Mouse (Mus musculus): ENCODE data around the gene Vtn. TPM values are rescaled to one million over a fixed set of nuclear protein-coding genes. Genes with fewer than 3 reads are reported as not detected.
"Not testable (repeated sequence)": the region's sequence is repeated elsewhere in the genome, so short reads cannot be mapped to it uniquely, and the experiment has no call there.

The Vtn gene
- total and polyA plus RNA-seq, 2 experiments from 2014 or later = 94.4 to 111 TPM

DNA sequence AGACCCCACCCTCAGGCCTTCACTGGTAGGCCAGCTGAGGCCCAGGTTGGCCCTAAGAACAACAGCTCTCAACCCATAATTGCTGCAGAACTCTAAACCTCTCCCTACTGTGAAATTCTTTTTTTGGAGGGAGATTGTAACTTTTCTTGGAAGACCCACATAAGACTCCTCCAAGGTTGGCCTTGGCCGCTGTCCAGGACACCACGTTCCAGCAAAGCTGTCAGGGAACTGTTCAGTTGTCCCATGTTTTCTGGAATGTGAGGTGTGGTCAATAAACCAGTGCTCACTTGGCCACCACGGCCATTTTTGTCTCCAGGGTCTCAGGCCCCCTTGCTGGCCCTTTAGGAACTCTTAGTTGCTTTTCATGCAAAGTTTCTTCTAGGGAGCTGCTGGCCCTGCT, 23.0 kb downstream of the Vtn start:
- 88% methylated on average over 3 of the region's 3 CpGs for WGBS
- H3K36me3 ChIP-seq (ENCODE audit: insufficient read depth) = peaks cover 91% of the 10 kb centered on the region
- no peaks in the 10 kb centered on the region for H3K27me3 ChIP-seq (ENCODE audit: insufficient read depth, low read length)
- H3K27ac ChIP-seq (ENCODE audit: low read depth, low read length) = no peak overlapping the region
- no peaks in the 10 kb centered on the region for H3K4me1 ChIP-seq (ENCODE audit: insufficient read depth)
- TF ChIP-seq CTCF (IDR thresholded peaks at IDR 0.05; ENCODE audit: low read depth) = no peak
- H3K4me3 ChIP-seq (ENCODE audit: low read depth, low read length) = no peak overlapping the region
- H3K9me3 ChIP-seq (ENCODE audit: low read length) = no peaks in the 10 kb centered on the region
- no peak overlapping the region for H3K9ac ChIP-seq
- ATAC-seq = no peak
- H3K4me2 ChIP-seq (ENCODE audit: low read depth) = no peak overlapping the region
- no peak for DNase-seq

DNA sequence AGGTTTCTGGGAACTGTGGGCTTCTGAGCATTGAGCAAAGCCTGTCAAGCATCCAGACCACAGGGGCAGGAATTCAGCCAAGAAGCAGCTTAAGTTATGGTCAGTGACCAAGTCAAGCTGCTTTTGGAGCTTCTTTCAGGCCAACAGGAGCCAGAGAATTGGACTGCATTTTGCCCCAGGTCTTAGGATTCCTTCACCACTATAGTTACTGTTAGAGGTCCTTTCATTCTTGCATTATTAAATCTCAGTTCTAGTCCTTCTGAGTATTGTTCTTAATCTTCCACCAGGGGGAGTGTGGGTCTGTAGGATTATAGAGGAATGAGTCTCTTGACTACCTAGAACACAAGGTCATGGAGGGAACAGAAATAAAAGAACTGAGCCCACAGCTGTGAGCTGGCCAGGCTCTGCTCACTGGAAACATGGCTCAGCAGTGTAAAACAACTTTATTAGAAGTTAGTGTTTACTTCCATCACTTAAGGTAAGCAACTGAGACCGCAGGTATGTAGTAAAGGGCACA, 23.6 kb downstream of the Vtn start:
- H3K9me3 ChIP-seq (ENCODE audit: low read length) = no peaks in the 10 kb centered on the region
- peaks cover 96% of the 10 kb centered on the region for H3K36me3 ChIP-seq (ENCODE audit: insufficient read depth)
- WGBS = 96% methylated on average over 1 of the region's 1 CpGs
- no peak overlapping the region for H3K9ac ChIP-seq
- H3K4me2 ChIP-seq (ENCODE audit: low read depth) = no peak overlapping the region
- peak; percentile 58 for TF ChIP-seq CTCF (IDR thresholded peaks at IDR 0.05; ENCODE audit: low read depth)
- H3K27ac ChIP-seq (ENCODE audit: low read depth, low read length) = no peak overlapping the region
- no peak overlapping the region for H3K4me3 ChIP-seq (ENCODE audit: low read depth, low read length)
- DNase-seq = no peak
- no peaks in the 10 kb centered on the region for H3K27me3 ChIP-seq (ENCODE audit: insufficient read depth, low read length)
- H3K4me1 ChIP-seq (ENCODE audit: insufficient read depth) = no peaks in the 10 kb centered on the region
- ATAC-seq = no peak

- no peak overlapping the region for H3K9ac ChIP-seq
- no peaks in the 10 kb centered on the region for H3K27me3 ChIP-seq (ENCODE audit: insufficient read depth, low read length)
- H3K27ac ChIP-seq (ENCODE audit: low read depth, low read length) = no peak overlapping the region
- no peak overlapping the region for H3K4me2 ChIP-seq (ENCODE audit: low read depth)
- peaks cover 95% of the 10 kb centered on the region for H3K36me3 ChIP-seq (ENCODE audit: insufficient read depth)
- ATAC-seq (no peak), DNase-seq (no peak)
- H3K9me3 ChIP-seq (ENCODE audit: low read length) = no peaks in the 10 kb centered on the region
- H3K4me1 ChIP-seq (ENCODE audit: insufficient read depth) = no peaks in the 10 kb centered on the region
- no peak for TF ChIP-seq CTCF (IDR thresholded peaks at IDR 0.05; ENCODE audit: low read depth)
- WGBS = 76% methylated on average over 9 of the region's 9 CpGs
- H3K4me3 ChIP-seq (ENCODE audit: low read depth, low read length) = no peak overlapping the region
Observed at GRCm38 (mm10) chr11:78523241-78523955, 24.5 kb downstream of the Vtn start.

DNA sequence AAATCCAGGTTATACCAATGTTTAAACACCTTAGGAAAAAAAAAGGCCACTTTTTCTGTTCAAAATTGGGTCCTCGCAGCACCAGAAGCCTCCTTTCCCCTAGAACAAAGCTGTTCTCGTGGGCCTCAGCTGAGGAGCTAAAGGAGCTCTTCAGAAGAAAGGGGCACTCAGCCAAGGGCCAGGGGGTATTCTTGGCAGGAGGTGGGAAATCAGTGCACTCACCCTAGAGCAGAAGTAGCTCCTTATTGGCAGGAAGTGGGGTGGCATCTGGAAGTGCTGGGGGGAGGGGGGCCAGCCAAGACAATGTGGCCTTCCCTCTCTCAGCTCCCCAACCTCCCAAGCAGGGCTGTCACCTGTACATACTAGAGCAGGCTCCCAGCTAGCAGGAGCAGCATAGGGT, 25.9 kb downstream of the Vtn start:
- Histone ChIP-seq H3K9me3 (ENCODE audit: low read length) (no peaks in the 10 kb centered on the region), H3K27ac (ENCODE audit: low read depth, low read length) (no peak overlapping the region), H3K4me1 (ENCODE audit: insufficient read depth) (no peaks in the 10 kb centered on the region), H3K9ac (no peak overlapping the region), H3K4me2 (ENCODE audit: low read depth) (no peak overlapping the region), H3K36me3 (ENCODE audit: insufficient read depth) (peaks cover 96% of the 10 kb centered on the region), H3K4me3 (ENCODE audit: low read depth, low read length) (no peak overlapping the region), H3K27me3 (ENCODE audit: insufficient read depth, low read length) (no peaks in the 10 kb centered on the region)
- WGBS = 23% methylated on average over 2 of the region's 2 CpGs
- ATAC-seq = no peak
- DNase-seq = no peak
- TF ChIP-seq CTCF (IDR thresholded peaks at IDR 0.05; ENCODE audit: low read depth) = no peak

- ATAC-seq (no peak), DNase-seq (no peak)
- Histone ChIP-seq H3K27me3 (ENCODE audit: insufficient read depth, low read length) (no peaks in the 10 kb centered on the region), H3K4me3 (ENCODE audit: low read depth, low read length) (no peak overlapping the region), H3K27ac (ENCODE audit: low read depth, low read length) (no peak overlapping the region), H3K4me2 (ENCODE audit: low read depth) (no peak overlapping the region), H3K9ac (no peak overlapping the region), H3K4me1 (ENCODE audit: insufficient read depth) (no peaks in the 10 kb centered on the region), H3K9me3 (ENCODE audit: low read length) (no peaks in the 10 kb centered on the region), H3K36me3 (ENCODE audit: insufficient read depth) (peaks cover 62% of the 10 kb centered on the region)
- WGBS = 85% methylated on average over 9 of the region's 9 CpGs
- TF ChIP-seq CTCF (IDR thresholded peaks at IDR 0.05; ENCODE audit: low read depth) = no peak
Observed at GRCm38 (mm10) chr11:78528714-78529113, 29.8 kb downstream of the Vtn start.

DNA sequence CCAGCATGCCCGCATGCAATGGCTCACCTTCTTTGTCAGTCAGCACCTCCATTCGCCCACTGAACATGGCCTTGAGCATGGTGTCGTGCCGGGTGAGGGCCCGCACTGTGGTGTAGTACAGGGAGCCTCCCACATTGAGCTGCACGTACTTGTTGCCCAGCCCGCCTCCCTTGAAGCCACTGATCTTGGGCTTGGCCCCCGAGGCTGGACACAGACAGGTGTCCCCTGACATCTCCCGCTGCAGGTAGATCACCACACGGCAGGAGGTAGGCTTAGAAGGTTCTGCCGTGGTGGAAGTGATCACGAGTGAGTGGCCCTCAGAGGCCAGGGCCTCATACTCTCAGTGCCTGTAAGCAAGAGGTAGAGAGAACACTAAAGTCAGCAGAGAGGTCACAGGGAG, 31.1 kb downstream of the Vtn start:
- WGBS = 93% methylated on average over 12 of the region's 12 CpGs

GRCm38 (mm10) chr11:78531046-78531445, 32.2 kb downstream of the Vtn start:
- Histone ChIP-seq H3K4me1 (ENCODE audit: insufficient read depth) (peaks cover 10% of the 10 kb centered on the region), H3K9ac (no peak overlapping the region), H3K9me3 (ENCODE audit: low read length) (no peaks in the 10 kb centered on the region), H3K4me3 (ENCODE audit: low read depth, low read length) (no peak overlapping the region), H3K36me3 (ENCODE audit: insufficient read depth) (peaks cover 40% of the 10 kb centered on the region), H3K4me2 (ENCODE audit: low read depth) (no peak overlapping the region), H3K27ac (ENCODE audit: low read depth, low read length) (no peak overlapping the region), H3K27me3 (ENCODE audit: insufficient read depth, low read length) (no peaks in the 10 kb centered on the region)
- 78% methylated on average over 6 of the region's 6 CpGs for WGBS
- TF ChIP-seq CTCF (IDR thresholded peaks at IDR 0.05; ENCODE audit: low read depth) = no peak
- DNase-seq = no peak
- ATAC-seq = no peak

More for the DNA sequence above, 31.1 kb downstream of the Vtn start:
- no peaks in the 10 kb centered on the region for H3K9me3 ChIP-seq (ENCODE audit: low read length)
- TF ChIP-seq CTCF (IDR thresholded peaks at IDR 0.05; ENCODE audit: low read depth) = no peak
- H3K9ac ChIP-seq = no peak overlapping the region
- peaks cover 9% of the 10 kb centered on the region for H3K4me1 ChIP-seq (ENCODE audit: insufficient read depth)
- ATAC-seq = no peak
- no peak overlapping the region for H3K27ac ChIP-seq (ENCODE audit: low read depth, low read length)
- H3K4me2 ChIP-seq (ENCODE audit: low read depth) = no peak overlapping the region
- H3K4me3 ChIP-seq (ENCODE audit: low read depth, low read length) = no peak overlapping the region
- no peaks in the 10 kb centered on the region for H3K27me3 ChIP-seq (ENCODE audit: insufficient read depth, low read length)
- peaks cover 50% of the 10 kb centered on the region for H3K36me3 ChIP-seq (ENCODE audit: insufficient read depth)
- no peak for DNase-seq

GRCm38 (mm10) chr11:78531515-78531914, 32.6 kb downstream of the Vtn start:
- not testable (repeated sequence) for H3K4me2 ChIP-seq (ENCODE audit: low read depth); H3K27me3 ChIP-seq (ENCODE audit: insufficient read depth, low read length); H3K27ac ChIP-seq (ENCODE audit: low read depth, low read length); H3K4me3 ChIP-seq (ENCODE audit: low read depth, low read length); ATAC-seq; H3K9me3 ChIP-seq (ENCODE audit: low read length); DNase-seq; H3K9ac ChIP-seq
- Histone ChIP-seq H3K36me3 (ENCODE audit: insufficient read depth) (peaks cover 35% of the 10 kb centered on the region), H3K4me1 (ENCODE audit: insufficient read depth) (peaks cover 10% of the 10 kb centered on the region)
- 91% methylated on average over 10 of the region's 10 CpGs for WGBS

Data from forebrain, postnatal 0 days (tissue).